Mouse (Mus musculus): ENCODE measurements around the gene 2900011O08Rik.
"Not testable (repeated sequence)": the region's sequence is repeated elsewhere in the genome, so short reads cannot be mapped to it uniquely, and the experiment has no call there.

2900011O08Rik gene

GRCm38 (mm10) chr16:14056734-14057133 is 70.3 kb downstream of the 2900011O08Rik start:
- ATAC-seq (ENCODE audit: insufficient number of reproducible peaks, low FRiP score, low TSS enrichment): no peak

- no peak for ATAC-seq (ENCODE audit: insufficient number of reproducible peaks, low FRiP score, low TSS enrichment)
These were observed 72.1 kb downstream of the 2900011O08Rik start for GRCm38 (mm10) chr16:14058541-14058940.

- no peak for ATAC-seq (ENCODE audit: insufficient number of reproducible peaks, low FRiP score, low TSS enrichment)
These were observed 72.9 kb downstream of the 2900011O08Rik start for GRCm38 (mm10) chr16:14059118-14059854.

GRCm38 (mm10) chr16:14059869-14060268 is 73.5 kb downstream of the 2900011O08Rik start:
- ATAC-seq (ENCODE audit: insufficient number of reproducible peaks, low FRiP score, low TSS enrichment): no peak

GRCm38 (mm10) chr16:14066571-14066970 is 80.2 kb downstream of the 2900011O08Rik start:
- ATAC-seq (ENCODE audit: insufficient number of reproducible peaks, low FRiP score, low TSS enrichment): not testable (repeated sequence)

- ATAC-seq (ENCODE audit: insufficient number of reproducible peaks, low FRiP score, low TSS enrichment): not testable (repeated sequence)
These were observed 82.3 kb downstream of the 2900011O08Rik start for GRCm38 (mm10) chr16:14068701-14069100.

- no peak for ATAC-seq (ENCODE audit: insufficient number of reproducible peaks, low FRiP score, low TSS enrichment)
These were observed 84.2 kb downstream of the 2900011O08Rik start for GRCm38 (mm10) chr16:14070471-14071169.

- ATAC-seq (ENCODE audit: insufficient number of reproducible peaks, low FRiP score, low TSS enrichment): no peak
These were observed 96.5 kb downstream of the 2900011O08Rik start for GRCm38 (mm10) chr16:14082925-14083324.

GRCm38 (mm10) chr16:14088249-14088648 is 101.8 kb downstream of the 2900011O08Rik start:
- ATAC-seq (ENCODE audit: insufficient number of reproducible peaks, low FRiP score, low TSS enrichment): no peak

GRCm38 (mm10) chr16:14089296-14089695 is 102.9 kb downstream of the 2900011O08Rik start:
- ATAC-seq (ENCODE audit: insufficient number of reproducible peaks, low FRiP score, low TSS enrichment): no peak

GRCm38 (mm10) chr16:14091771-14092170 is 105.4 kb downstream of the 2900011O08Rik start:
- no peak for ATAC-seq (ENCODE audit: insufficient number of reproducible peaks, low FRiP score, low TSS enrichment)

- ATAC-seq (ENCODE audit: insufficient number of reproducible peaks, low FRiP score, low TSS enrichment): no peak
These were observed 119.5 kb downstream of the 2900011O08Rik start for GRCm38 (mm10) chr16:14105891-14106290.

GRCm38 (mm10) chr16:14109651-14110230 is 123.3 kb downstream of the 2900011O08Rik start:
- ATAC-seq (ENCODE audit: insufficient number of reproducible peaks, low FRiP score, low TSS enrichment): no peak

- no peak for ATAC-seq (ENCODE audit: insufficient number of reproducible peaks, low FRiP score, low TSS enrichment)
These were observed 124.5 kb downstream of the 2900011O08Rik start for GRCm38 (mm10) chr16:14110922-14111321.

- ATAC-seq (ENCODE audit: insufficient number of reproducible peaks, low FRiP score, low TSS enrichment): no peak
These were observed 125.7 kb downstream of the 2900011O08Rik start for GRCm38 (mm10) chr16:14112133-14112532.

GRCm38 (mm10) chr16:14112742-14113141 is 126.3 kb downstream of the 2900011O08Rik start:
- ATAC-seq (ENCODE audit: insufficient number of reproducible peaks, low FRiP score, low TSS enrichment): no peak

GRCm38 (mm10) chr16:14117299-14117698 is 130.9 kb downstream of the 2900011O08Rik start:
- ATAC-seq (ENCODE audit: insufficient number of reproducible peaks, low FRiP score, low TSS enrichment): no peak

- ATAC-seq (ENCODE audit: insufficient number of reproducible peaks, low FRiP score, low TSS enrichment): peak; percentile 81
These were observed 134.5 kb downstream of the 2900011O08Rik start for GRCm38 (mm10) chr16:14120941-14121340.

GRCm38 (mm10) chr16:14121563-14121962 is 135.2 kb downstream of the 2900011O08Rik start:
- no peak for ATAC-seq (ENCODE audit: insufficient number of reproducible peaks, low FRiP score, low TSS enrichment)

- no peak for ATAC-seq (ENCODE audit: insufficient number of reproducible peaks, low FRiP score, low TSS enrichment)
These were observed 136.2 kb downstream of the 2900011O08Rik start for GRCm38 (mm10) chr16:14122586-14122985.

- ATAC-seq (ENCODE audit: insufficient number of reproducible peaks, low FRiP score, low TSS enrichment): no peak
These were observed 137.5 kb downstream of the 2900011O08Rik start for GRCm38 (mm10) chr16:14123901-14124300.

All from cerebellum, adult (tissue).